Mouse (Mus musculus): Measurements from ENCODE around the gene Wdr92. TPM values are rescaled to one million over a fixed set of nuclear protein-coding genes. Genes with fewer than 3 reads are reported as not detected.
A peak's percentile ranks its signal among the peaks of the same experiment; 100 is the strongest.

Wdr92 gene
- polyA plus RNA-seq, 1 experiment from 2014 or later, result 26.4 TPM

DNA sequence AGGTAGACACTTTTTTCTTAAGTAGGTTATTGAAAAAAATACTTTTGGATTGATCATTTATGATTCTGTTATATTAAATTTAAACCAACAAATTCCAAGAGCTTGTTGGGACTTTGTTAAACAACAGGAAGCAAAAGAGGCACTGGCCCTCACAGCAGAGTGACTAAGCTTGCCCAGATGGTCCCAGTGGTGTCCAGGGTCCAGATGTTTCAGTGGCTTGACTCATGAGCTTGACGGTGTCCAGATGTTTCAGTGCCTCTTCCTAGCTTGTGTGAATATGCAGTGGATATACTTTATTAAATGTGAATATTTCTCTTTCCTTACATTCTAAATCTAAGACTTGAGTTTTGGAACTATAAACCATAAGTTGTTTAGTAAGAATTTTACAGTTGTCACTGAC lies 86.9 kb downstream of the Wdr92 start:
- Histone ChIP-seq H3K27me3 (no peaks in the 10 kb centered on the region), H3K9ac (no peak overlapping the region), H3K4me1 (no peaks in the 10 kb centered on the region), H3K4me3 (no peak overlapping the region), H3K27ac (no peak overlapping the region), H3K9me3 (no peaks in the 10 kb centered on the region), H3K4me2 (replicated peaks) (no peak overlapping the region), H3K36me3 (peaks cover 13% of the 10 kb centered on the region)
- no peak for ATAC-seq (ENCODE audit: insufficient number of reproducible peaks, insufficient read depth, low FRiP score, low TSS enrichment)
- WGBS, result 76% methylated on average over 1 of the region's 1 CpGs

DNA sequence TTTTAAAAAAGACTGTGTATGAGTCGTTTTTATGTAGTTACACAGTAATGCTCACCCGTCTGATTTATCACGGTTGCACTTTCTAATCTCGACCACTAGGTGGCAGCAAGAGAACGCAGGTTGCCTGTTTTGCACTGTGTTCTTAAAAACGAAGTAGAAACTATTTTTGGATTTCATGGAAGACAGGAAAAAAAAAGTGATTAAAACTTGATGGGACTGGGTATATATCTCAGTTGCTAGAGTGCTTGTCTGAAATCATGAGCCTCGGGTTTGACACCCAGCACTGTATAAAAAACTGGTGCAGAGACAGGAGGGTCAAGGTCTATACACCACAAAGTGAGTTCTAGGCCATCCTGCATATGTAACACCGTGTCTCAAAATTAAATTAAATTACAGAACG lies 98.1 kb downstream of the Wdr92 start:
- no peak overlapping the region for H3K4me2 ChIP-seq (replicated peaks)
- H3K9ac ChIP-seq, result no peak overlapping the region
- no peaks in the 10 kb centered on the region for H3K36me3 ChIP-seq
- H3K4me3 ChIP-seq, result no peak overlapping the region
- WGBS, result 9% methylated on average over 9 of the region's 9 CpGs
- ATAC-seq (ENCODE audit: insufficient number of reproducible peaks, insufficient read depth, low FRiP score, low TSS enrichment), result 0 out of 2 replicates have a peak, but pooled peaks have one; percentile 3
- H3K27ac ChIP-seq, result no peak overlapping the region
- H3K27me3 ChIP-seq, result no peaks in the 10 kb centered on the region
- H3K9me3 ChIP-seq, result no peaks in the 10 kb centered on the region
- no peaks in the 10 kb centered on the region for H3K4me1 ChIP-seq

Other genes with a start within 250 kb of the Wdr92 start
- 1.6 and 2.2 TPM in 2 replicates for gene Fbxo48, start 230.7 kb upstream of the Wdr92 start, polyA plus RNA-seq (2016; fragmentation: Nextera tagmentation; extraction: Ambion mirVana)
- 23.1 and 23.7 TPM in 2 replicates for gene Cnrip1, start 130.5 kb upstream of the Wdr92 start, polyA plus RNA-seq (2016; fragmentation: Nextera tagmentation; extraction: Ambion mirVana)
- 4.2 and 4.4 TPM in 2 replicates for gene Plek, start 129.7 kb upstream of the Wdr92 start, polyA plus RNA-seq (2016; fragmentation: Nextera tagmentation; extraction: Ambion mirVana)
- 92.3 and 95.1 TPM in 2 replicates for gene Ppp3r1, start 22.8 kb upstream of the Wdr92 start, polyA plus RNA-seq (2016; fragmentation: Nextera tagmentation; extraction: Ambion mirVana)
- 73.5 and 84.5 TPM in 2 replicates for gene Pno1, start 29.5 kb downstream of the Wdr92 start, polyA plus RNA-seq (2016; fragmentation: Nextera tagmentation; extraction: Ambion mirVana)
- gene C1d, start 75.5 kb downstream of the Wdr92 start, polyA plus RNA-seq (2016; fragmentation: Nextera tagmentation; extraction: Ambion mirVana), result 106 and 113 TPM in 2 replicates